Mouse (Mus musculus): ENCODE results near the gene Fbn1.

DNA sequence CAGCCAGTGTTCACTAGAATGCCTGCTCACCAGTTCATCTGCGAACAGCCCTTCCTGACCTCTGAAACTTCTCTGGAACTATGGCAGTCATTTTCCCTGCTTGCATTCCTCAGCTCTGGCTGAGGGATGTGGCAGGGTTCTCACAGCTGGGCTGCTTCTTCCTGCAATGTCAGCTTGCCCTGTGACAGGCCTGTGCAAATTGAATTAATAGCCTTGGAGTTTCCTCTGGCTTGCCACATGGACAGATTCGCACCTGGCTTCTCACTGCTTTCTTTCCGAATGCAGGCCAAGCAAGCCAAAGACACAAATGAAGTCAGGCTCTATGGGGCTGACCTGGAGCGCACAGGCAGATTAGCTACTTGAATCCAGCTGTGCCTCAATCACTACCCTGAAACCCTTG, 184.4 kb downstream of the Fbn1 start:
- TF ChIP-seq CTCF (IDR thresholded peaks at IDR 0.05; ENCODE audit: low read depth) = no peak
- TF ChIP-seq EP300 (IDR thresholded peaks at IDR 0.05; ENCODE audit: low read depth) = no peak
